Mouse (Mus musculus): ENCODE results near the gene Mrps23. TPM values are rescaled to one million over a fixed set of nuclear protein-coding genes. Genes with fewer than 3 reads are reported as not detected.

The Mrps23 gene
- polyA plus RNA-seq, 1 experiment, result 9.9 TPM

GRCm38 (mm10) chr11:88251972-88252766 is 48.0 kb downstream of the Mrps23 start:
- Histone ChIP-seq H3K4me1 (ENCODE audit: control insufficient read depth) (no peaks in the 10 kb centered on the region), H3K27me3 (ENCODE audit: control insufficient read depth) (no peaks in the 10 kb centered on the region), H3K9me3 (ENCODE audit: control insufficient read depth, low read length) (no peaks in the 10 kb centered on the region), H3K36me3 (ENCODE audit: control insufficient read depth) (no peaks in the 10 kb centered on the region), H3K4me3 (replicated peaks) (no peak overlapping the region)
- TF ChIP-seq GATA1 (IDR thresholded peaks at IDR 0.05; ENCODE audit: low read length), result no peak
- no peak for TF ChIP-seq TAL1 (IDR thresholded peaks at IDR 0.05; ENCODE audit: low read length)

GRCm38 (mm10) chr11:88252767-88253513 is 48.8 kb downstream of the Mrps23 start:
- Histone ChIP-seq H3K4me3 (replicated peaks) (no peak overlapping the region), H3K9me3 (ENCODE audit: control insufficient read depth, low read length) (no peaks in the 10 kb centered on the region; the same call in 1 of the 2 replicates), H3K36me3 (ENCODE audit: control insufficient read depth) (no peaks in the 10 kb centered on the region), H3K27me3 (ENCODE audit: control insufficient read depth) (no peaks in the 10 kb centered on the region), H3K4me1 (ENCODE audit: control insufficient read depth) (no peaks in the 10 kb centered on the region)
- TF ChIP-seq GATA1 (IDR thresholded peaks at IDR 0.05; ENCODE audit: low read length) (no peak), TAL1 (IDR thresholded peaks at IDR 0.05; ENCODE audit: low read length) (no peak)

DNA sequence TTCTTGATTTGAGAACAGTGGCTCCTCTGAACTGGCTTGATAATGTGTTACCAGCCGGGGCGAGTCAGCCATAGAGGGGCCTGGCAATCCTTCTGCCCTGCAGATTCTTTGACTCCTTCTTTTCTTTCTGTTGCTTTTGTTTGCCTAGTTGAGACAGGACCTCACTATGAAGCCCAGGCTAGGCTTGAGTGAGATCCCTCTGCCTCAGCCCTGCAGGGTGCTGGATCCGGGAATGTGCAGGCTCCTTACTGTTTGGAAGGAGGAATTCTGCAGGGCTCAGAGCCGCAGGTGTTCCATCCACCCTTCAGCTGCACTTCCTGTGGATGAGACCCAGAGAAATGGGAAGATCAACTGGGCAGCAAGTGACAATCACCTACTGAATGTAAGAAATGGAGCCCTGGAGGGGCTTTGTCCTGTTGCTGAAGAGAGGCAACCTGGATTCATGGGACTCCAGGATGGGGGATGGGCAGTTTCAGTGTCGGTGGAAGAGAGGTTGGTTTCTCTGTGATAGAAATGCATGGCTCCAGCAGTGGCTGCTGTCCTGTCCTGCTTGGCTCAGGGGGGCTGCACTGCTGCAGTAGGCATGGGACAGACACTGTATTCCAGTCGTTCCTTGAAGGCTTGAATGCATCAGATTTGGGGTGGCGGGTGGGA is 49.5 kb downstream of the Mrps23 start:
- Histone ChIP-seq H3K9me3 (ENCODE audit: control insufficient read depth, low read length) (no peaks in the 10 kb centered on the region; the same call in none of the 2 replicates), H3K4me3 (replicated peaks) (no peak overlapping the region), H3K36me3 (ENCODE audit: control insufficient read depth) (no peaks in the 10 kb centered on the region), H3K27me3 (ENCODE audit: control insufficient read depth) (no peaks in the 10 kb centered on the region; the same call in 1 of the 2 replicates), H3K4me1 (ENCODE audit: control insufficient read depth) (no peaks in the 10 kb centered on the region)
- no peak for TF ChIP-seq TAL1 (IDR thresholded peaks at IDR 0.05; ENCODE audit: low read length)

GRCm38 (mm10) chr11:88257700-88258099 is 53.5 kb downstream of the Mrps23 start:
- Histone ChIP-seq H3K9me3 (ENCODE audit: control insufficient read depth, low read length) (no peaks in the 10 kb centered on the region; the same call in none of the 2 replicates), H3K4me3 (replicated peaks) (no peak overlapping the region), H3K36me3 (ENCODE audit: control insufficient read depth) (no peaks in the 10 kb centered on the region), H3K27me3 (ENCODE audit: control insufficient read depth) (no peaks in the 10 kb centered on the region; the same call in 1 of the 2 replicates), H3K4me1 (ENCODE audit: control insufficient read depth) (no peaks in the 10 kb centered on the region)
- no peak for TF ChIP-seq GATA1 (IDR thresholded peaks at IDR 0.05; ENCODE audit: low read length)
- TF ChIP-seq TAL1 (IDR thresholded peaks at IDR 0.05; ENCODE audit: low read length), result no peak

- Histone ChIP-seq H3K9me3 (ENCODE audit: control insufficient read depth, low read length) (no peaks in the 10 kb centered on the region; the same call in none of the 2 replicates), H3K4me1 (ENCODE audit: control insufficient read depth) (no peaks in the 10 kb centered on the region), H3K27me3 (ENCODE audit: control insufficient read depth) (no peaks in the 10 kb centered on the region; the same call in 1 of the 2 replicates), H3K4me3 (replicated peaks) (no peak overlapping the region), H3K36me3 (ENCODE audit: control insufficient read depth) (no peaks in the 10 kb centered on the region)
- TF ChIP-seq GATA1 (IDR thresholded peaks at IDR 0.05; ENCODE audit: low read length) (no peak), TAL1 (IDR thresholded peaks at IDR 0.05; ENCODE audit: low read length) (no peak)
Measured at GRCm38 (mm10) chr11:88258212-88258611, 54.0 kb downstream of the Mrps23 start.

- no peaks in the 10 kb centered on the region; the same call in 1 of the 2 replicates for H3K27me3 ChIP-seq (ENCODE audit: control insufficient read depth)
- H3K4me3 ChIP-seq (replicated peaks), result no peak overlapping the region
- no peaks in the 10 kb centered on the region for H3K4me1 ChIP-seq (ENCODE audit: control insufficient read depth)
- no peaks in the 10 kb centered on the region; the same call in none of the 2 replicates for H3K9me3 ChIP-seq (ENCODE audit: control insufficient read depth, low read length)
- H3K36me3 ChIP-seq (ENCODE audit: control insufficient read depth), result no peaks in the 10 kb centered on the region
- no peak for TF ChIP-seq TAL1 (IDR thresholded peaks at IDR 0.05; ENCODE audit: low read length)
- TF ChIP-seq GATA1 (IDR thresholded peaks at IDR 0.05; ENCODE audit: low read length), result no peak
Measured at GRCm38 (mm10) chr11:88260463-88260862, 56.3 kb downstream of the Mrps23 start.

Other genes starting within 250 kb of the Mrps23 start
- gene Dynll2, start 216.9 kb upstream of the Mrps23 start, polyA plus RNA-seq (2012), result 3.0 and 3.3 TPM in 2 replicates
- 15.5 and 18.3 TPM in 2 replicates for gene Srsf1, start 157.0 kb upstream of the Mrps23 start, polyA plus RNA-seq (2012)
- 0.24 and 0.38 TPM in 2 replicates for gene Vezf1, start 136.1 kb upstream of the Mrps23 start, polyA plus RNA-seq (2012)
- 0.05 and 0.13 TPM in 2 replicates for gene Cuedc1, start 106.3 kb upstream of the Mrps23 start, polyA plus RNA-seq (2012)
- gene Ccdc182, start 89.7 kb downstream of the Mrps23 start, polyA plus RNA-seq (2012), result not detected in 2 replicates